Mouse (Mus musculus) urinary bladder, adult 2 months (tissue): Measurements from ENCODE around the gene Amot. TPM values are rescaled to one million over a fixed set of nuclear protein-coding genes. Genes with fewer than 3 reads are reported as not detected.

Experiments
- DNase-seq: peaks from one replicate; pipeline ENCODE4 v3.0.0; 2022; ENCODE audit warnings: low spot score
- polyA plus RNA-seq: library from polyadenylated mRNA; depleted of rRNA; stranded (reverse); fragments of >200 nt; gene quantifications from 2 replicates; pipeline ENCODE4 v1.2.3, GENCODE M21; 2012; rRNA removed

Amot gene
- polyA plus RNA-seq = 2.3 and 3.5 TPM in 2 replicates

GRCm38 (mm10) chrX:145504717-145505415, at the start of gene Amot:
Amot (minus strand) TSS chrX:145505181.
- peak; percentile 54 for DNase-seq

GRCm38 (mm10) chrX:145545060-145545459, 40.1 kb upstream of the Amot start:
- no peak for DNase-seq

GRCm38 (mm10) chrX:145543602-145544490, 38.9 kb upstream of the Amot start:
- no peak for DNase-seq

- no peak for DNase-seq
These were observed 36.1 kb upstream of the Amot start for GRCm38 (mm10) chrX:145541050-145541449.

GRCm38 (mm10) chrX:145540321-145540720, 35.3 kb upstream of the Amot start:
- DNase-seq = no peak

- DNase-seq = no peak
These were observed 24.6 kb upstream of the Amot start for GRCm38 (mm10) chrX:145529602-145530001.

- no peak for DNase-seq
These were observed 11.5 kb upstream of the Amot start for GRCm38 (mm10) chrX:145516322-145517066.

GRCm38 (mm10) chrX:145515498-145516158, 10.6 kb upstream of the Amot start:
- no peak for DNase-seq

GRCm38 (mm10) chrX:145510675-145511074, 5.7 kb upstream of the Amot start:
- no peak for DNase-seq

- DNase-seq = no peak
These were observed 648 bp upstream of the Amot start for GRCm38 (mm10) chrX:145505457-145506201.

- DNase-seq = no peak
These were observed 3.2 kb downstream of the Amot start for GRCm38 (mm10) chrX:145501666-145502355.

- no peak for DNase-seq
These were observed 5.9 kb downstream of the Amot start for GRCm38 (mm10) chrX:145499101-145499500.

GRCm38 (mm10) chrX:145498691-145499090, 6.3 kb downstream of the Amot start:
- no peak for DNase-seq

GRCm38 (mm10) chrX:145497486-145497885, 7.5 kb downstream of the Amot start:
- DNase-seq = no peak

- no peak for DNase-seq
These were observed 9.6 kb downstream of the Amot start for GRCm38 (mm10) chrX:145495381-145495780.

GRCm38 (mm10) chrX:145490821-145491220, 14.2 kb downstream of the Amot start:
- DNase-seq = no peak

GRCm38 (mm10) chrX:145490417-145490816, 14.6 kb downstream of the Amot start:
- DNase-seq = no peak

GRCm38 (mm10) chrX:145489950-145490349, 15.0 kb downstream of the Amot start:
- DNase-seq = no peak

GRCm38 (mm10) chrX:145485495-145485894, 19.5 kb downstream of the Amot start:
- DNase-seq = no peak

GRCm38 (mm10) chrX:145483486-145484055, 21.4 kb downstream of the Amot start:
- DNase-seq = no peak
